Mouse (Mus musculus) CH12.LX (cell line): ENCODE results near the gene Hist1h1t. TPM values are rescaled to one million over a fixed set of nuclear protein-coding genes. Genes with fewer than 3 reads are reported as not detected.
"Not testable (repeated sequence)": the region's sequence is repeated elsewhere in the genome, so short reads cannot be mapped to it uniquely, and the experiment has no call there.

Source experiments
- DNase-seq: peaks from one replicate; pipeline ENCODE4 v3.0.0-alpha.2; 2013; ENCODE audit errors: extremely low read depth
- H3K27ac ChIP-seq: 2 replicates; pipeline ENCODE4 v1.5.1; 2012; ENCODE audit warnings: low read depth, mild to moderate bottlenecking, control low read depth, moderate library complexity; ENCODE audit not compliant: insufficient read depth
- H3K27me3 ChIP-seq: replicated peaks from 2 replicates; pipeline ENCODE3; 2012; ENCODE audit warnings: inconsistent platforms
- H3K36me3 ChIP-seq, 2 experiments: replicated peaks in 1 of 2; 2 replicates each; pipeline versions ENCODE3 to v1.6.1; 2012; ENCODE audit warnings: inconsistent platforms in 1 of 2, low read length in 1 of 2, mild to moderate bottlenecking in 1 of 2, mixed read lengths in 1 of 2, moderate library complexity in 1 of 2; ENCODE audit not compliant: control insufficient read depth in 1 of 2, insufficient read depth in 1 of 2
- H3K4me1 ChIP-seq, 2 experiments: 2 replicates each; pipeline ENCODE4 v1.6.1; 2012; ENCODE audit warnings: inconsistent platforms in 1 of 2, moderate library complexity in 1 of 2; ENCODE audit not compliant: insufficient read depth in 2 of 2, control insufficient read depth in 1 of 2
- H3K4me2 ChIP-seq: 2 replicates; pipeline ENCODE4 v1.6.1; 2012; ENCODE audit warnings: low read depth, mild to moderate bottlenecking, control low read depth; ENCODE audit not compliant: poor library complexity, insufficient read depth, severe bottlenecking
- H3K4me3 ChIP-seq, 3 experiments: fragments of 150-350 bp in 1 of 3; sonication (generic) in 1 of 3; replicated peaks in 1 of 3; 2 replicates each; pipeline versions ENCODE3 to v1.5.1; 2011 to 2012; ENCODE audit warnings: low read depth in 2 of 3, low read length in 2 of 3, mild to moderate bottlenecking in 2 of 3, moderate library complexity in 2 of 3, control low read depth in 1 of 3, improper control_type of control experiment in 1 of 3, inconsistent platforms in 1 of 3, mixed read lengths in 1 of 3; ENCODE audit not compliant: poor library complexity in 1 of 3
- H3K79me2 ChIP-seq: replicated peaks from 2 replicates; pipeline ENCODE4 v1.6.1; 2012; ENCODE audit warnings: mild to moderate bottlenecking, moderate library complexity; ENCODE audit not compliant: control insufficient read depth, poor library complexity, insufficient read depth, severe bottlenecking; ENCODE audit errors: extremely low read depth
- H3K9ac ChIP-seq: 2 replicates; pipeline ENCODE4 v1.6.1; 2012; ENCODE audit warnings: low read depth, mild to moderate bottlenecking, control low read depth, moderate library complexity; ENCODE audit not compliant: insufficient read depth
- H3K9me3 ChIP-seq: replicated peaks from 2 replicates; pipeline ENCODE3; 2012; ENCODE audit warnings: low read length, inconsistent platforms, mixed read lengths
- BHLHE40 ChIP-seq: IDR thresholded peaks from 2 replicates; pipeline ENCODE4 v1.6.1; 2011; ENCODE audit warnings: mild to moderate bottlenecking, low read depth, low read length, improper control_type of control experiment
- CHD2 ChIP-seq: IDR thresholded peaks from 2 replicates; pipeline ENCODE4 v1.6.1; 2011; ENCODE audit warnings: low read length, improper control_type of control experiment
- E2F4 ChIP-seq: IDR thresholded peaks from 2 replicates; pipeline ENCODE4 v1.6.1; 2011; ENCODE audit warnings: low read depth, low read length, improper control_type of control experiment; ENCODE audit not compliant: insufficient replicate concordance
- ELF1 ChIP-seq: IDR thresholded peaks from 2 replicates; pipeline ENCODE4 v1.6.1; 2014; ENCODE audit warnings: low read depth, mild to moderate bottlenecking, inconsistent platforms, low read length, improper control_type of control experiment
- EP300 ChIP-seq: IDR thresholded peaks from 2 replicates; pipeline ENCODE4 v1.6.1; 2011; ENCODE audit warnings: low read length, improper control_type of control experiment
- ETS1 ChIP-seq: conservative IDR thresholded peaks from 2 replicates; pipeline ENCODE4 v1.6.1; 2012; ENCODE audit warnings: low read depth, mild to moderate bottlenecking, inconsistent platforms, low read length, improper control_type of control experiment, moderate library complexity
- GABPA ChIP-seq: IDR thresholded peaks from 2 replicates; pipeline ENCODE4 v1.6.1; 2012; ENCODE audit warnings: low read depth, low read length, improper control_type of control experiment, inconsistent platforms; ENCODE audit not compliant: insufficient replicate concordance
- HCFC1 ChIP-seq: IDR thresholded peaks from 2 replicates; pipeline ENCODE4 v1.6.1; 2012; ENCODE audit warnings: low read depth, mild to moderate bottlenecking, inconsistent platforms, low read length, improper control_type of control experiment
- IRF4 ChIP-seq: IDR thresholded peaks from 2 replicates; pipeline ENCODE4 v1.6.1; 2014; ENCODE audit warnings: low read depth, mild to moderate bottlenecking, inconsistent platforms, low read length, improper control_type of control experiment
- JUND ChIP-seq: conservative IDR thresholded peaks from 2 replicates; pipeline ENCODE4 v1.6.1; 2011; ENCODE audit warnings: low read depth, low read length, improper control_type of control experiment
- KAT2A ChIP-seq: IDR thresholded peaks from 2 replicates; pipeline ENCODE4 v1.6.1; 2012; ENCODE audit warnings: low read length, improper control_type of control experiment, inconsistent platforms; ENCODE audit not compliant: insufficient replicate concordance
- MAFK ChIP-seq: IDR thresholded peaks from 2 replicates; pipeline ENCODE4 v1.6.1; 2011; ENCODE audit warnings: low read length, improper control_type of control experiment; ENCODE audit not compliant: insufficient replicate concordance
- MEF2A ChIP-seq: IDR thresholded peaks from 2 replicates; pipeline ENCODE4 v1.6.1; 2014; ENCODE audit warnings: low read depth, mild to moderate bottlenecking, inconsistent platforms, low read length, improper control_type of control experiment, borderline replicate concordance
- MXI1 ChIP-seq: IDR thresholded peaks from 2 replicates; pipeline ENCODE4 v1.6.1; 2011; ENCODE audit warnings: mild to moderate bottlenecking, low read depth, low read length, improper control_type of control experiment
- MYC ChIP-seq: IDR thresholded peaks from 2 replicates; pipeline ENCODE4 v1.6.1; 2011; ENCODE audit warnings: low read depth, mild to moderate bottlenecking, improper control_type of control experiment, low read length
- NELFE ChIP-seq: IDR thresholded peaks from 2 replicates; pipeline ENCODE4 v1.6.1; 2011; ENCODE audit warnings: low read depth, low read length, improper control_type of control experiment
- POLR2A ChIP-seq: IDR thresholded peaks from 2 replicates; pipeline ENCODE4 v1.6.1; 2011; ENCODE audit warnings: low read depth, mild to moderate bottlenecking, improper control_type of control experiment, low read length
- POLR2AphosphoS2 ChIP-seq: IDR thresholded peaks from 2 replicates; pipeline ENCODE4 v1.6.1; 2011; ENCODE audit warnings: low read depth, low read length, improper control_type of control experiment
- RCOR1 ChIP-seq: conservative IDR thresholded peaks from 2 replicates; pipeline ENCODE4 v1.6.1; 2012; ENCODE audit warnings: low read depth, mild to moderate bottlenecking, inconsistent platforms, low read length, improper control_type of control experiment
- SIN3A ChIP-seq: IDR thresholded peaks from 2 replicates; pipeline ENCODE4 v1.6.1; 2012; ENCODE audit warnings: low read length, improper control_type of control experiment, inconsistent platforms
- SMC3 ChIP-seq: IDR thresholded peaks from 2 replicates; pipeline ENCODE4 v1.6.1; 2011; ENCODE audit warnings: low read depth, low read length, improper control_type of control experiment
- TBP ChIP-seq: conservative IDR thresholded peaks from 2 replicates; pipeline ENCODE4 v1.6.1; 2011; ENCODE audit warnings: low read depth, low read length, improper control_type of control experiment
- TCF12 ChIP-seq: IDR thresholded peaks from 2 replicates; pipeline ENCODE4 v1.6.1; 2014; ENCODE audit warnings: low read depth, mild to moderate bottlenecking, inconsistent platforms, low read length, improper control_type of control experiment
- UBTF ChIP-seq: IDR thresholded peaks from 2 replicates; pipeline ENCODE4 v1.6.1; 2012; ENCODE audit warnings: low read depth, mild to moderate bottlenecking, inconsistent platforms, low read length, improper control_type of control experiment, moderate library complexity
- USF2 ChIP-seq: conservative IDR thresholded peaks from 2 replicates; pipeline ENCODE4 v1.6.1; 2011; ENCODE audit warnings: low read depth, low read length, improper control_type of control experiment
- ZC3H11A ChIP-seq: IDR thresholded peaks from 2 replicates; pipeline ENCODE4 v1.6.1; 2012; ENCODE audit warnings: low read depth, mild to moderate bottlenecking, inconsistent platforms, low read length, improper control_type of control experiment
- ZKSCAN1 ChIP-seq: IDR thresholded peaks from 2 replicates; pipeline ENCODE4 v1.6.1; 2012; ENCODE audit warnings: low read depth, inconsistent platforms, low read length, improper control_type of control experiment, borderline replicate concordance
- ZMIZ1 ChIP-seq: IDR thresholded peaks from 2 replicates; pipeline ENCODE4 v1.6.1; 2012; ENCODE audit warnings: low read depth, mild to moderate bottlenecking, inconsistent platforms, low read length, improper control_type of control experiment
- dilution Hi-C: fragments of 300-500 bp; cut with MboI; formaldehyde crosslinking; loops from 2 replicates; pipeline ENCODE4 v1.14.3; 2020; ENCODE audit warnings: low sequenced_read_pairs; ENCODE audit not compliant: extremely low pct_unique_long_range_greater_than_20kb, extremely low pct_ligation_motif_present
- in situ Hi-C: fragments of 300-500 bp; cut with MboI; formaldehyde crosslinking; loops from 3 replicates; pipeline ENCODE4 v1.14.3; 2019; ENCODE audit warnings: low sequenced_read_pairs, low pct_ligation_motif_present, low pct_unique_long_range_greater_than_20kb, mixed read lengths
- polyA plus RNA-seq: library from polyadenylated mRNA; unstranded; fragments of >175 nt; gene quantifications from 2 replicates; pipeline ENCODE4 v1.2.1, GENCODE M21; 2012; ENCODE audit warnings: low read depth; ENCODE audit not compliant: insufficient read length
- total RNA-seq, 2 experiments: library from RNA; depleted of rRNA; stranded (reverse); fragments of 300-350 nt in 1 of 2; fragments of >200 nt in 1 of 2; gene quantifications; 2 replicates each; pipeline ENCODE4 v1.2.3; 2012 to 2014

Hist1h1t gene
- total and polyA plus RNA-seq, 3 experiments: 0.38 TPM; not detected in 2

DNA sequence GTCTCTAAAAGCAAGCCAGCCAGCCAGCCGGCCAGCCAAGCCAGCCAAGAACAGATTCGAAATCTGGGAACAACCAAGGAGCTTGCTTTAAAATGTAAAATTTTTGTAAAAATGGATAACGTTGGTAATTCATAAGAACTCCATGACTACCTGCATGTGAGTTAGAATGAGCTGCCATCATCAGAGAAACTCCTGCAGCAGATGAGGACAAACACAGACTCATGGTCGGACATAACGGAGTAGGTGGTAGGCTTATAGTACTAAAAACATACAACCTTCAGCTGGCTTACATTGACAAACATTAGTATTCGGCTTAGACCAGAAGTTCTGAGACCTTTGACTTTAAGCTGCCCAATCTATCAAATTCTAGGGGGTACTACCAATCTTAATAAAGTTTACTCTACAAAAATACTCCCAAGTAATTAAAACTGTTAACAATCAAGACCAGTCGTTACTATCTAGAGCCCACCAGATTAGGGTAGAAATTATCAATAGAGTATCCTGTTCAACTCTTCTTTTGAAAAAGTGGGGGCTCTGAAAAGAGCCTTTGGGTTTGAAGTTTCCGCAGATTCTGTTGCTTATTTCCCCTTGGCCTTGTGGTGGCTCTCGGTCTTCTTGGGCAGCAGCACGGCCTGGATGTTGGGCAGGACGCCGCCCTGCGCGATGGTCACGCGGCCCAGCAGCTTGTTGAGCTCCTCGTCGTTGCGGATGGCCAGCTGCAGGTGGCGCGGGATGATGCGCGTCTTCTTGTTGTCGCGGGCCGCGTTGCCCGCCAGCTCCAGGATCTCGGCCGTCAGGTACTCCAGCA lies 12.5 kb upstream of the Hist1h1t start:
- peaks cover 6 to 26% of the 10 kb centered on the region in 2 experiments; a peak in 3 of 4 replicates for H3K4me1 ChIP-seq
- DNase-seq: peak; percentile 48
- dilution Hi-C loops, H3K9me3 ChIP-seq, H3K27me3 ChIP-seq, H3K36me3 ChIP-seq, H3K79me2 ChIP-seq: not testable (repeated sequence)
- H3K4me3 ChIP-seq: peak overlapping the region; percentile 1 to 54 (median 37)
- H3K4me2 ChIP-seq: peak overlapping the region; percentile 75; the same call in 1 of the 2 replicates
- H3K27ac ChIP-seq: peak overlapping the region; percentile 90
- in situ Hi-C loops: loop anchor here (10.0 kb wide), 1 partner anchor 48 kb away; no protein-coding TSS in a partner anchor
- H3K9ac ChIP-seq: peak overlapping the region; percentile 84
- TF ChIP-seq UBTF: peak; percentile 65; the same call in 1 of the 2 replicates
- TF ChIP-seq NELFE: peak; percentile 50; the same call in 1 of the 2 replicates
- TF ChIP-seq ZMIZ1: peak; percentile 97
- peak; percentile 95 for TF ChIP-seq POLR2AphosphoS2
- 0 out of 2 replicates have a peak, but pooled peaks have one; percentile 18 for TF ChIP-seq HCFC1
- TF ChIP-seq TCF12: 0 out of 2 replicates have a peak, but pooled peaks have one; percentile 16
- TF ChIP-seq POLR2A: peak; percentile 84
- peak; percentile 59 for TF ChIP-seq CHD2
- 0 out of 2 replicates have a peak, but pooled peaks have one; percentile 25 for TF ChIP-seq TBP

DNA sequence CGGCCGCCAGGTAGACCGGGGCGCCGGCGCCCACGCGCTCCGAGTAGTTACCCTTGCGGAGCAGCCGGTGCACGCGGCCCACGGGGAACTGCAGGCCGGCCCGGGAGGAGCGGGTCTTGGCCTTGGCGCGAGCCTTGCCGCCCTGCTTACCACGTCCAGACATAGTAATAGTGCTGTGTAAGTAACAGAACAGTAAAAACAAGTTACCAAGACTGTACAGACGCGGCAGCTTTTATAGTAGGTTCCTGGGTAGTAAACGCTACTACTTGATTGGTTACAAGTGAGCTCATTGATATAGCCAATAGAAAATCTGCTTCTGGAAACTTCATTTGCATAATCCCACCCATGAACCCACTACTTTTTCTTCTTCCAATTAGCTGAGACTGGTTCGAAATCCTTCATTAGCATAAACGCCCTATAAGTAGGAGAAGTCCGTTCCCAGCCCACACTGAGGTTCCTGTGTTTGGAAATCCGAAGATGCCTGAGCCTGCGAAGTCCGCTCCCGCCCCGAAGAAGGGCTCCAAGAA lies 11.8 kb upstream of the Hist1h1t start, which contains the start of the genes Hist1h2ac and Hist1h2bc:
TSS of gene Hist1h2ac (minus strand) at position 194 of the 527 bp plus-strand sequence.
TSS of gene Hist1h2bc (plus strand) at position 445 of the 527 bp plus-strand sequence.
- DNase-seq: peak; percentile 99
- Histone ChIP-seq H3K4me1 (peaks cover 7 to 32% of the 10 kb centered on the region in 2 experiments; a peak in 3 of 4 replicates), H3K4me3 (peak within 1 kb of the TSS; percentile 39 to 66 (median 47)), H3K9me3 (no peaks in the 10 kb centered on the region), H3K79me2 (no peaks in the 10 kb centered on the region), H3K27ac (peak within 1 kb of the TSS; percentile 99), H3K4me2 (peak within 1 kb of the TSS; percentile 97), H3K27me3 (no peaks in the 10 kb centered on the region), H3K36me3 (no peaks in the 10 kb centered on the region), H3K9ac (peak within 1 kb of the TSS; percentile 91)
- dilution Hi-C loops (no loop called here), in situ Hi-C loops (loop anchor here (10.0 kb wide), 1 partner anchor 49 kb away; no protein-coding TSS in a partner anchor)
- TF ChIP-seq CHD2 (peak; percentile 98), USF2 (no peak), ZKSCAN1 (no peak), GABPA (no peak), MEF2A (peak; percentile 84), IRF4 (no peak), TBP (peak; percentile 99), ETS1 (peak; percentile 52; the same call in 1 of the 2 replicates), MYC (0 out of 2 replicates have a peak, but pooled peaks have one; percentile 37), MXI1 (peak; percentile 93), MAFK (no peak), SMC3 (no peak), BHLHE40 (0 out of 2 replicates have a peak, but pooled peaks have one; percentile 18), POLR2A (peak; percentile 77), NELFE (peak; percentile 94), SIN3A (peak; percentile 90), JUND (peak; percentile 76; the same call in 1 of the 2 replicates), EP300 (no peak), KAT2A (no peak), ELF1 (peak; percentile 79), E2F4 (no peak), RCOR1 (0 out of 2 replicates have a peak, but pooled peaks have one; percentile 20), ZMIZ1 (peak; percentile 98), HCFC1 (peak; percentile 71), ZC3H11A (no peak), UBTF (peak; percentile 73; the same call in 1 of the 2 replicates)
